In genomic region chr7:99659379-99660029, GRCm38 (mm10) we compare ENCODE assay signal across 9 mouse cellular contexts. TPM values are rescaled to one million over a fixed set of nuclear protein-coding genes. Genes with fewer than 3 reads are reported as not detected.
DNase-seq lines count a peak whose midpoint lies in the region; ATAC-seq and TF ChIP-seq lines count a peak whose summit lies in the region.
"Had no signal": no experiment of that assay in that cellular context is flagged by ENCODE, and none has a peak within 500 bp of the region (broad histone marks: within the 10 kb centered on the region; RNA-seq: fewer than 3 reads in every experiment).

No protein-coding gene starts in this region.

- peak; percentile 91 for TF ChIP-seq CTCF in heart, adult 2 months (IDR thresholded peaks at IDR 0.05)
- peak; percentile 90 for TF ChIP-seq CTCF in liver, embryonic 14.5 days (IDR thresholded peaks at IDR 0.05; ENCODE audit: low read depth)

- whole genome bisulfite sequencing in heart, adult 2 months, result 43% methylated on average over 12 of the region's 12 CpGs
- 40% methylated on average over 12 of the region's 12 CpGs for WGBS in liver, embryonic 14.5 days (ENCODE audit: insufficient replicate concordance)

- no peak overlapping the region for H3K4me3 ChIP-seq in heart, adult 2 months
- H3K4me3 ChIP-seq in liver, embryonic 14.5 days (ENCODE audit: insufficient read depth in 1 of 2, low read depth in 2 of 2, low read length in 2 of 2), result no peak overlapping the region
- H3K4me3 ChIP-seq: embryonic facial prominence, embryonic 15.5 days had no signal

- ATAC-seq in liver, embryonic 14.5 days (ENCODE audit: insufficient read depth), result no peak

- H3K4me2 ChIP-seq in liver, embryonic 14.5 days (ENCODE audit: low read depth), result no peak overlapping the region
- H3K4me2 ChIP-seq: embryonic facial prominence, embryonic 15.5 days had no signal

- peaks cover 5% of the 10 kb centered on the region for H3K4me1 ChIP-seq in heart, adult 2 months (ENCODE audit: control insufficient read depth, insufficient read depth, low read length)
- H3K4me1 ChIP-seq in liver, embryonic 14.5 days (replicated peaks; ENCODE audit: control insufficient read depth in 2 of 2, insufficient read depth in 2 of 2, low read length in 1 of 2), result no peaks in the 10 kb centered on the region
- H3K4me1 ChIP-seq: embryonic facial prominence, embryonic 15.5 days had no signal

- TF ChIP-seq POLR2A in heart, adult 2 months (IDR thresholded peaks at IDR 0.05; ENCODE audit: insufficient read depth, low read depth, low read length), result no peak

- DNase-seq in 3T3-L1 (ENCODE audit: low read depth, low spot score) (peak; percentile 56), adipocyte (ENCODE audit: low spot score) (peak; percentile 76)
- peak; percentile 91 for DNase-seq in embryo, embryonic 10.5 days (ENCODE audit: low spot score)
- peak; percentile 79 to 87 for DNase-seq in heart, adult 2 months
- DNase-seq in kidney, postnatal 14 days, result peak; percentile 80
- peak; percentile 48 to 58 (median 56) for DNase-seq in liver, embryonic 14.5 days (ENCODE audit: low read depth in 3 of 3, low spot score in 3 of 3)
- DNase-seq in retina, adult 2 months (ENCODE audit: low read depth, low spot score), result peak; percentile 57
- peak; percentile 64 to 89 for DNase-seq in thymus, postnatal 10 days (ENCODE audit: low spot score in 2 of 2)

- H3K9ac ChIP-seq in heart, adult 2 months (ENCODE audit: low read depth, low read length), result no peak overlapping the region
- H3K9ac ChIP-seq in liver, embryonic 14.5 days (replicated peaks), result no peak overlapping the region
- H3K9ac ChIP-seq: embryonic facial prominence, embryonic 15.5 days had no signal

- intact Hi-C loops in heart, adult 2 months (cut with DNase I), result loop anchor here (1.0 kb wide), 3 partner anchors 34 to 139 kb away; no protein-coding TSS in a partner anchor

- no peaks in the 10 kb centered on the region for H3K79me2 ChIP-seq in heart, adult 2 months (replicated peaks; ENCODE audit: control insufficient read depth, insufficient read depth, low read length)

- no peaks in the 10 kb centered on the region for H3K36me3 ChIP-seq in heart, adult 2 months (ENCODE audit: control insufficient read depth, insufficient read depth, low read length)
- no peaks in the 10 kb centered on the region for H3K36me3 ChIP-seq in liver, embryonic 14.5 days (replicated peaks; ENCODE audit: control insufficient read depth, insufficient read depth, low read depth)
- H3K36me3 ChIP-seq: embryonic facial prominence, embryonic 15.5 days had no signal

- H3K9me3 ChIP-seq in liver, embryonic 14.5 days (ENCODE audit: control insufficient read depth, low read length), result no peaks in the 10 kb centered on the region
- H3K9me3 ChIP-seq: embryonic facial prominence, embryonic 15.5 days had no signal

- no peak overlapping the region for H3K27ac ChIP-seq in heart, adult 2 months
- H3K27ac ChIP-seq in liver, embryonic 14.5 days, result no peak overlapping the region
- H3K27ac ChIP-seq: embryonic facial prominence, embryonic 15.5 days had no signal

- no peaks in the 10 kb centered on the region for H3K27me3 ChIP-seq in heart, adult 2 months (ENCODE audit: control insufficient read depth, insufficient read depth, low read length)
- peaks cover 2% of the 10 kb centered on the region for H3K27me3 ChIP-seq in liver, embryonic 14.5 days (ENCODE audit: control insufficient read depth, insufficient read depth, low read length)

- no peak for TF ChIP-seq EP300 in heart, adult 2 months (IDR thresholded peaks at IDR 0.05; ENCODE audit: insufficient read depth, low read depth, low read length)
- TF ChIP-seq EP300 in liver, embryonic 14.5 days (IDR thresholded peaks at IDR 0.05; ENCODE audit: low read depth), result no peak

RNA-seq across cellular contexts. Expression of gene Tpbgl, which starts 32.6 kb away (rescaled TPM):
- total RNA-seq in heart, adult 2 months (2021), result 1 to 10 TPM; 3.3 to 3.4 TPM
- 3.5 and 5.1 TPM in 2 replicates for polyA plus RNA-seq in heart, adult 2 months (2012; rRNA removed)
- polyA plus RNA-seq in liver, embryonic 14.5 days (2012; rRNA removed), result 0.12 and 0.13 TPM in 2 replicates
- 0.14 and 0.24 TPM in 2 replicates for polyA plus RNA-seq in liver, embryonic 14.5 days (2014; fragmentation: Nextera tagmentation; extraction: Ambion mirVana)

RNA-seq across cellular contexts. Expression of gene Slco2b1, which starts 51.6 kb away (rescaled TPM):
- total RNA-seq in heart, adult 2 months (2021), result 10 to 100 TPM in 1 of 2 experiments, 1 to 10 TPM in 1; 8.5 to 10.1 TPM
- 11.7 and 14.4 TPM in 2 replicates for polyA plus RNA-seq in heart, adult 2 months (2012; rRNA removed)
- polyA plus RNA-seq in liver, embryonic 14.5 days (2012; rRNA removed), result 0.08 and 0.12 TPM in 2 replicates
- polyA plus RNA-seq in liver, embryonic 14.5 days (2014; fragmentation: Nextera tagmentation; extraction: Ambion mirVana), result 0.11 and 0.13 TPM in 2 replicates

Comparison
In these comparisons a context has a peak if more than half of its experiments do, and no peak if none do; other contexts are left out.
1. RNA of gene Slco2b1, which starts 51.6 kb away (polyA plus RNA-seq): 11.7 to 14.4 TPM in heart, adult 2 months; 0.08 to 0.13 TPM in liver, embryonic 14.5 days; every median in the first group is over 10 times any median in the second.
2. Peak in every context shown above with its lines, with median percentiles within 50 percentile points of each other: DNase-seq.